Mouse (Mus musculus): ENCODE results near the gene Rnf181.

- TF ChIP-seq CTCF (IDR thresholded peaks at IDR 0.05) (no peak), EP300 (IDR thresholded peaks at IDR 0.05) (peak; percentile 95)
Measured at GRCm38 (mm10) chr6:72396837-72397251, 30.1 kb upstream of the Rnf181 start.

Data from lung, postnatal 0 days (tissue).